Mouse (Mus musculus) midbrain, embryonic 12.5 days (tissue): ENCODE results near the gene Ctnnbip1. TPM values are rescaled to one million over a fixed set of nuclear protein-coding genes. Genes with fewer than 3 reads are reported as not detected.

ENCODE experiments used
- ATAC-seq: fragments of 200-750 bp; cut with Nextera tagmentation; 2 replicates; pipeline ENCODE4 v1.8.0; 2017; ENCODE audit warnings: low read depth, moderate TSS enrichment, moderate library complexity; ENCODE audit not compliant: low FRiP score
- H3K27ac ChIP-seq: fragments of 300-500 bp; sonication (generic); replicated peaks from 2 replicates; pipeline ENCODE4 v1.5.1; 2016; ENCODE audit warnings: mild to moderate bottlenecking
- H3K27me3 ChIP-seq: fragments of 300-500 bp; sonication (generic); 2 replicates; pipeline ENCODE4 v1.6.1; 2016; ENCODE audit warnings: mild to moderate bottlenecking
- H3K36me3 ChIP-seq: fragments of 300-500 bp; sonication (generic); 2 replicates; pipeline ENCODE4 v1.6.1; 2016
- H3K4me1 ChIP-seq: fragments of 300-500 bp; sonication (generic); 2 replicates; pipeline ENCODE4 v1.6.1; 2016
- H3K4me2 ChIP-seq: fragments of 300-500 bp; sonication (generic); replicated peaks from 2 replicates; pipeline ENCODE4 v1.6.1; 2016; ENCODE audit warnings: mild to moderate bottlenecking, moderate library complexity
- H3K4me3 ChIP-seq: fragments of 300-500 bp; sonication (generic); 2 replicates; pipeline ENCODE4 v1.5.1; 2016; ENCODE audit warnings: mild to moderate bottlenecking
- H3K9ac ChIP-seq: fragments of 300-500 bp; sonication (generic); replicated peaks from 2 replicates; pipeline ENCODE4 v1.6.1; 2016; ENCODE audit warnings: mild to moderate bottlenecking, moderate library complexity
- H3K9me3 ChIP-seq: fragments of 300-500 bp; sonication (generic); 2 replicates; pipeline ENCODE4 v1.6.1; 2016; ENCODE audit warnings: mild to moderate bottlenecking
- WGBS: fragments of 180-500 bp; shearing (Covaris S2); methylation state at CpG from one replicate; pipeline ENCODE4 v1.1.7; 2016; 5-methylcytosine and 5-hydroxymethylcytosine counted together
- polyA plus RNA-seq: library from polyadenylated mRNA; unstranded; fragments of >200 nt; fragmentation: Nextera tagmentation; extraction: Ambion mirVana; gene quantifications from 2 replicates; pipeline ENCODE4 v1.2.1, GENCODE M21; 2016

Ctnnbip1 gene
- polyA plus RNA-seq, 1 experiment from 2014 or later: 68.2 TPM

- Histone ChIP-seq H3K4me3 (no peak overlapping the region), H3K4me1 (peaks cover 24% of the 10 kb centered on the region), H3K36me3 (no peaks in the 10 kb centered on the region), H3K27me3 (no peaks in the 10 kb centered on the region), H3K9ac (no peak overlapping the region), H3K4me2 (no peak overlapping the region), H3K9me3 (no peaks in the 10 kb centered on the region), H3K27ac (no peak overlapping the region)
- WGBS: 83% methylated on average over 4 of the region's 4 CpGs
- ATAC-seq: no peak
Measured at GRCm38 (mm10) chr4:149525170-149525569, 7.1 kb downstream of the Ctnnbip1 start.

GRCm38 (mm10) chr4:149525811-149526210 lies 7.8 kb downstream of the Ctnnbip1 start:
- Histone ChIP-seq H3K9me3 (no peaks in the 10 kb centered on the region), H3K9ac (no peak overlapping the region; the same call in 1 of the 2 replicates), H3K27me3 (no peaks in the 10 kb centered on the region), H3K36me3 (no peaks in the 10 kb centered on the region), H3K4me1 (peaks cover 24% of the 10 kb centered on the region), H3K4me3 (no peak overlapping the region), H3K4me2 (no peak overlapping the region), H3K27ac (no peak overlapping the region)
- ATAC-seq: no peak
- WGBS: 82% methylated on average over 6 of the region's 6 CpGs

DNA sequence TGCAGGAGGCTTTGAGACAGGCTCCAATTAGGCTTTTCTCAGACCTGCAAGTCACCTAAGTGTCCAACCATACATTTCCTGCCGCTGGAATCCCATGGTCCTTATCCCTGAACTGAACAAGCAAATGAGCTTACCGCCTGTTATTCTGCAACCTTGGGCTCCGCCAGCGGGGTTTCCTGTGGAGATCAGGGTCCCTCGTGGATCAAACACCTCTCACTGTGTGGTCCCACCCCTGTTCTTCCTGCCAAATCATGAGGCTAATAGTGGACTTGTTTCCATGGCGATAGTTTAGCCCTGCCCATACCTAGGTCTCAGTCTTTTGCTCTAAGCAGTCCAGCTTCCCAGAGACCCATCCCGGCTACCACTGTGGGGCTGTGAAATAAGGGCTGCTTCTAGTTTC lies 8.3 kb downstream of the Ctnnbip1 start:
- Histone ChIP-seq H3K27ac (no peak overlapping the region), H3K4me2 (no peak overlapping the region), H3K4me3 (no peak overlapping the region), H3K9ac (no peak overlapping the region), H3K4me1 (peaks cover 19% of the 10 kb centered on the region), H3K27me3 (no peaks in the 10 kb centered on the region), H3K36me3 (no peaks in the 10 kb centered on the region), H3K9me3 (no peaks in the 10 kb centered on the region)
- no peak for ATAC-seq
- 42% methylated on average over 7 of the region's 7 CpGs for WGBS

GRCm38 (mm10) chr4:149527621-149528354 lies 9.8 kb downstream of the Ctnnbip1 start:
- Histone ChIP-seq H3K36me3 (no peaks in the 10 kb centered on the region), H3K4me3 (no peak overlapping the region), H3K27ac (0 out of 2 replicates have a peak overlapping the region, but pooled peaks have one; percentile 3), H3K4me2 (no peak overlapping the region), H3K9ac (no peak overlapping the region), H3K9me3 (no peaks in the 10 kb centered on the region), H3K4me1 (peaks cover 18% of the 10 kb centered on the region), H3K27me3 (no peaks in the 10 kb centered on the region)
- ATAC-seq: no peak
- 85% methylated on average over 15 of the region's 15 CpGs for WGBS

- Histone ChIP-seq H3K9me3 (no peaks in the 10 kb centered on the region), H3K4me2 (no peak overlapping the region), H3K36me3 (no peaks in the 10 kb centered on the region), H3K4me1 (peaks cover 18% of the 10 kb centered on the region), H3K9ac (no peak overlapping the region), H3K27ac (no peak overlapping the region), H3K27me3 (no peaks in the 10 kb centered on the region), H3K4me3 (no peak overlapping the region)
- WGBS: 80% methylated on average over 6 of the region's 6 CpGs
- no peak for ATAC-seq
Measured at GRCm38 (mm10) chr4:149529691-149530090, 11.7 kb downstream of the Ctnnbip1 start.

GRCm38 (mm10) chr4:149539441-149539840 lies 21.4 kb downstream of the Ctnnbip1 start:
- H3K9me3 ChIP-seq: no peaks in the 10 kb centered on the region
- H3K27me3 ChIP-seq: no peaks in the 10 kb centered on the region
- H3K9ac ChIP-seq: no peak overlapping the region
- no peaks in the 10 kb centered on the region for H3K36me3 ChIP-seq
- ATAC-seq: no peak
- no peak overlapping the region for H3K4me2 ChIP-seq
- peaks cover 8% of the 10 kb centered on the region for H3K4me1 ChIP-seq
- WGBS: 88% methylated on average over 8 of the region's 8 CpGs
- H3K4me3 ChIP-seq: no peak overlapping the region
- no peak overlapping the region for H3K27ac ChIP-seq

GRCm38 (mm10) chr4:149541935-149542334 lies 23.9 kb downstream of the Ctnnbip1 start:
- Histone ChIP-seq H3K27me3 (no peaks in the 10 kb centered on the region), H3K9ac (no peak overlapping the region), H3K4me1 (peaks cover 8% of the 10 kb centered on the region), H3K4me2 (no peak overlapping the region), H3K27ac (no peak overlapping the region), H3K4me3 (no peak overlapping the region), H3K36me3 (peaks cover 17% of the 10 kb centered on the region), H3K9me3 (no peaks in the 10 kb centered on the region)
- ATAC-seq: no peak
- WGBS: 74% methylated on average over 5 of the region's 5 CpGs

DNA sequence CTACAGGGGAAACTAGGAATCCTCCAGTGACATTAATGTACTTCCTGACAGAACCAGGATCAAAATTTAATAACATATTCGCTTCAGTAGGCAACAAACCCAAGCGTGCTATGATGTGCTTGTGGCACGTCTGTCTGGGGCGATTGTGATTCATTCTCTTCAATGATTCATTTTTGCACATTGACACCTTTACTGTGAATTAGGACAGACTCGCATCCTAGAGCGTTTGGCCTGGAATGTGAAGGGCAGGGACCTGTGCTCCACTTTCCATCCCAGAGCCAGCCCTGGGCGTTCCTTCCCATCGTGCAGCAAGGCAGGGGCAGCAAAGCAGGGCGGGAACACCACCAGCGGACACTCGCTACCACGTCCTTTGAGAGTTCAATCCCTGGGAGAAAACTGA lies 24.4 kb downstream of the Ctnnbip1 start:
- Histone ChIP-seq H3K4me1 (peaks cover 8% of the 10 kb centered on the region), H3K36me3 (peaks cover 18% of the 10 kb centered on the region), H3K9ac (no peak overlapping the region), H3K27ac (no peak overlapping the region), H3K4me2 (no peak overlapping the region), H3K27me3 (no peaks in the 10 kb centered on the region), H3K9me3 (no peaks in the 10 kb centered on the region), H3K4me3 (no peak overlapping the region)
- WGBS: 77% methylated on average over 12 of the region's 12 CpGs
- ATAC-seq: no peak

DNA sequence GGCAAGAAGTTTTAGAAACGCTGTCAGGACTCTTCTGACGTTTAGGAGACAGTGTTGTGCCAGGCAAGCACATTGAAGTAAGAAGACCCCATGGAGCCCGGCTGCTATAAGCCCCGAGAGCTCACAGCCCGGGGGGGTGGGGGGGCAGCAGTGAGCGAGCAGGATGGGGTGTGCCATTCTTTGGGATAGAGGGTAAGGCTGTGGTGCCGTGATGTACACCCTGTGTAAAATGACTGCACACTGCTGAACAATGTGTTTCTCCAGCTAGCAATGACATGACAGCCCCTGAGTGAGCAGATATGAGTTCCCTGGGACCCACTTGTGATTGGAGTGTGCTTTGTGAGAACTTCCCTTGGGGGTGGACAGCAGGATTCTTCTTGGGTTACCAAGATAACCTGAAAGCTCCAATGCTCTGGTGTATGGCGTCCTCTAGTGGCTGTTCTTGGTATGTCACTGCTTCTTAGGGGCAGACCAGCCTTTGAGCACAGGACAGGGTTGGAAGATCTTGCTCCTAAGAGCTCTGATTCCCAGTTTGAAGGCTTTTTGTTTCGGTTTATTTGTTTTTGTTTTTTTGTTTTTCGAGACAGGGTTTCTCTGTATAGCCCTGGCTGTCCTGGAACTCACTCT lies 25.0 kb downstream of the Ctnnbip1 start:
- Histone ChIP-seq H3K27ac (no peak overlapping the region), H3K4me2 (no peak overlapping the region), H3K36me3 (peaks cover 18% of the 10 kb centered on the region), H3K27me3 (no peaks in the 10 kb centered on the region), H3K9me3 (no peaks in the 10 kb centered on the region), H3K4me1 (peaks cover 8% of the 10 kb centered on the region), H3K9ac (no peak overlapping the region), H3K4me3 (no peak overlapping the region)
- whole genome bisulfite sequencing: 44% methylated on average over 10 of the region's 10 CpGs
- ATAC-seq: 0 out of 2 replicates have a peak, but pooled peaks have one; percentile 19

GRCm38 (mm10) chr4:149544892-149545291 lies 26.9 kb downstream of the Ctnnbip1 start:
- ATAC-seq: no peak
- WGBS: 87% methylated on average over 8 of the region's 8 CpGs
- no peak overlapping the region for H3K4me3 ChIP-seq
- H3K27me3 ChIP-seq: no peaks in the 10 kb centered on the region
- peaks cover 8% of the 10 kb centered on the region for H3K4me1 ChIP-seq
- no peak overlapping the region for H3K27ac ChIP-seq
- no peak overlapping the region for H3K9ac ChIP-seq
- H3K4me2 ChIP-seq: no peak overlapping the region
- peaks cover 18% of the 10 kb centered on the region for H3K36me3 ChIP-seq
- H3K9me3 ChIP-seq: no peaks in the 10 kb centered on the region

DNA sequence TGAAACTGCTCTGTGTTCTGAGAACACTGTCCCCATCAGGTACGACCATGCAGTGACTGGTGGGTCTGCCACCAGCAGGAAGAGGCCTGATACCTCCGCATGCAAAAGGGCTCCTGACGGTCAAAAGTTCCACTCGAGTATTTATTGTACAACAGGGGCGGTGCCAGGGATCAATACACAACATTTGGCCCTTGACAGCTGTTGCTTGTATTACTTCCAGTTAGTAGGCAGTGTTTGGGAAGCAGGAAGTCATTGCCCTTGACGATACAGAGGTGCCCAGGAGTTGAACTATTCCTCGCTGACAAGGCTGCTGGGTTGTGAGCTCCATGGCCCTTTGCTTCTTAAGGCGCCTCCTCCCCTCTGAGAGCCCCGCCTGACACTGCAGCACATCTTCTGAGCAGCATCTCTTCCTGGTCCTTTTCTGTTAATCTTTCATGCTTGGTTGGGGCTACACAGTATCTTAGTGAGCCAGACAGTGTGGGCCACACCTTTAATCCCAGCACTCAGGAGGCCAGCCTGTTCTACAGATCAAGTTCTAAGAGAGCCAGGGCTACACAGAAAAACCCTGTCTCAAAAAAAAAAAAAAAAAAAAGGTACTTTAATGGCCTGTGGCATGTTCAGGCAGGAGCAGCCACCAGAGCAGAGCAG lies 28.9 kb downstream of the Ctnnbip1 start:
- H3K27me3 ChIP-seq: no peaks in the 10 kb centered on the region
- H3K4me2 ChIP-seq: no peak overlapping the region
- peaks cover 18% of the 10 kb centered on the region for H3K36me3 ChIP-seq
- WGBS: 78% methylated on average over 9 of the region's 9 CpGs
- H3K4me1 ChIP-seq: peaks cover 5% of the 10 kb centered on the region
- ATAC-seq: no peak
- H3K9ac ChIP-seq: no peak overlapping the region
- no peaks in the 10 kb centered on the region for H3K9me3 ChIP-seq
- H3K4me3 ChIP-seq: no peak overlapping the region
- H3K27ac ChIP-seq: no peak overlapping the region

DNA sequence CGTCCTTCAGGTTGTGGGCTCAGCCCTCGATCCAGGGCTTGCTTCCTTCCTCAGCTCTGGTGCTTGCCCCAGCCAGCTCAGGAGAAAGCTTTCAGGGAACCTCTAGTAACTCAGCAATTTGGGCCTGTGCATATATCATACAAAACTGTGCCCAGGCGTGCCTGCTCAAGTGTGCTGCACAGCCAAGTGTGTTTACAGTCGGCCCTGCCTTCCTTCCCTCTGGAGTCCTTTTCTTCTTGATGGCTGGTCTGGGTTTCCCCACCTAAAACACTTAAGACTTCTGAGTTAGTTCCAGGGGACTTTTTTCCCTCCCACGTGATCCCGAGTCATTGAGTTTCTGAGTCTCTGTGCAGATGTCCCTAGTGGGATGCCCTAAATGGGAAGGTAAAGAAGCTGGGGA lies 29.5 kb downstream of the Ctnnbip1 start:
- H3K4me3 ChIP-seq: no peak overlapping the region
- no peak overlapping the region for H3K4me2 ChIP-seq
- H3K36me3 ChIP-seq: peaks cover 22% of the 10 kb centered on the region
- WGBS: 85% methylated on average over 6 of the region's 6 CpGs
- H3K27me3 ChIP-seq: no peaks in the 10 kb centered on the region
- no peak overlapping the region for H3K9ac ChIP-seq
- no peak for ATAC-seq
- peaks cover 3% of the 10 kb centered on the region for H3K4me1 ChIP-seq
- H3K9me3 ChIP-seq: no peaks in the 10 kb centered on the region
- no peak overlapping the region for H3K27ac ChIP-seq
